Mouse (Mus musculus) small intestine, adult 2 months (tissue): ENCODE data around the gene Triobp. TPM values are rescaled to one million over a fixed set of nuclear protein-coding genes. Genes with fewer than 3 reads are reported as not detected.

Experiments
- H3K27ac ChIP-seq: fragments of 200-500 bp; 2 replicates; pipeline ENCODE4 v1.5.1; 2012; ENCODE audit warnings: low read depth, low read length, control low read depth, inconsistent platforms; ENCODE audit not compliant: insufficient read depth
- H3K27me3 ChIP-seq: fragments of 200-500 bp; 2 replicates; pipeline ENCODE4 v1.6.1; 2012; ENCODE audit warnings: mild to moderate bottlenecking, moderate library complexity, low read length, inconsistent platforms; ENCODE audit not compliant: control insufficient read depth, insufficient read depth
- H3K36me3 ChIP-seq: fragments of 200-500 bp; 2 replicates; pipeline ENCODE4 v1.6.1; 2012; ENCODE audit warnings: mild to moderate bottlenecking, low read length, control low read depth, inconsistent platforms; ENCODE audit not compliant: control insufficient read depth, insufficient read depth
- H3K4me1 ChIP-seq: fragments of 200-500 bp; 2 replicates; pipeline ENCODE4 v1.6.1; 2012; ENCODE audit warnings: low read length, inconsistent platforms, mixed read lengths; ENCODE audit not compliant: control insufficient read depth, insufficient read depth, insufficient read length
- H3K4me3 ChIP-seq: fragments of 200-500 bp; 2 replicates; pipeline ENCODE4 v1.5.1; 2012; ENCODE audit warnings: low read depth, mild to moderate bottlenecking, control low read depth, inconsistent platforms, low read length, moderate library complexity
- CTCF ChIP-seq: fragments of 200-500 bp; IDR thresholded peaks from 2 replicates; pipeline ENCODE4 v1.5.1; 2012; ENCODE audit warnings: low read depth, mild to moderate bottlenecking, control low read depth, inconsistent platforms, low read length, moderate library complexity, mixed read lengths; ENCODE audit not compliant: insufficient replicate concordance, insufficient read length; ENCODE audit errors: extremely low read depth
- POLR2A ChIP-seq: fragments of 200-500 bp; IDR thresholded peaks from 2 replicates; pipeline ENCODE4 v1.6.1; 2012; ENCODE audit warnings: low read depth, mild to moderate bottlenecking, control low read depth, inconsistent platforms, low read length, moderate library complexity
- WGBS: fragments of 180-500 bp; shearing (Covaris S2); methylation state at CpG from one replicate; pipeline ENCODE4 v1.1.7; 2018; 5-methylcytosine and 5-hydroxymethylcytosine counted together
- polyA plus RNA-seq: library from polyadenylated mRNA; depleted of rRNA; stranded (reverse); fragments of >200 nt; gene quantifications from 2 replicates; pipeline ENCODE4 v1.2.3, GENCODE M21; 2012; rRNA removed

The Triobp gene
- 43.3 and 123 TPM in 2 replicates for polyA plus RNA-seq

DNA sequence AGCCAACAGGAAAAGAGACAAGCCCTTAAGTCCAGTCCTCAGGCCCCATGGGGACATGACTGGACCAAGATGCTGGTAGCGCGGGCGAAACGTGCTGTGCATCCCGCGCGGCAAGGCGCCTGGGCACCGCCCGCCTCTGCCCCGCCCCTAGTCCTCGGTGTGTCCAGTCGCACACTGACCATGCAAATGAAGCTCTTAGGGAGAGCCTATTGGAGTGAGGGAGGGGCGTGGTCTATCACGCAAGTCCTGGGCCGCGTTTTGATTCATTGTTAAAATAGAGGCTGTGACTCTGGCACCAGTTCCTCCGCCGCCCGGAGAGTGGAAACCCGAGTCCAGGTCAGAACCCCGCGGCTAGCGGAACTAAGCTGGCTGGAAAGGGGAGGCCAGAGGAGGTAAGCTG is at the start of gene Triobp:
TSS of gene Triobp (plus strand) at position 68 of the 400 bp plus-strand sequence.
- Histone ChIP-seq H3K27ac (no peak within 1 kb of the TSS), H3K4me1 (peaks cover 4% of the 10 kb centered on the region; the same call in 1 of the 2 replicates), H3K27me3 (peaks cover 13% of the 10 kb centered on the region), H3K4me3 (peak within 1 kb of the TSS; percentile 41), H3K36me3 (no peaks in the 10 kb centered on the region)
- WGBS, result under 1% methylated on average over 24 of the region's 24 CpGs
- no peak for TF ChIP-seq CTCF
- no peak for TF ChIP-seq POLR2A

DNA sequence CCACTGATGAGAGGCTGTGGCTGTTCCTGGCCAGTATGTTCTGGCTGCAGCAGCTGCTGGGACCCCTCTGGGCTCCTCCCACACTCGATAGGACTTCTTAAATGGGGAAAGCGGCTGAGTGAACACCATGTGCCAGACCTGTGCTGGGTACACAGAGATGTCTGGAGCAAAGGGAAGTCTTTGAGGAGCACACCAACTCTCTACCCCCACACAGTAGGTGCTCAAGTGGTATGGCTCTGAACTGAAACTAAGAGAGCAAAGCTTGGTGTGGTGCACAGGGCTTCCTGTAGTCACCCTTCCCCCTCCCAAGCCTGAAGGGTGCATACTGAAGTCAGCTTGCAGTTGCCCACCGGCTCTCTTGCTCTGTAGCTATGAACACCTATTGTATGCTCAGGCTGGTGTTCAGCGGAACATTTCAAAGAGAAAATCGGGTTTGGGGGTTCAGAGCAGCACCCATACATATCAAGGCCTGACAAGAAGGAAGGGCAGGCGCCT is 49.0 kb upstream of the Triobp start:
- Histone ChIP-seq H3K27me3 (no peaks in the 10 kb centered on the region), H3K36me3 (peaks cover 11% of the 10 kb centered on the region), H3K27ac (peak overlapping the region; percentile 76; the same call in 1 of the 2 replicates), H3K4me1 (peaks cover 45% of the 10 kb centered on the region), H3K4me3 (peak overlapping the region; percentile 3; the same call in 1 of the 2 replicates)
- 71% methylated on average over 6 of the region's 6 CpGs for WGBS
- TF ChIP-seq CTCF (no peak), POLR2A (no peak)

DNA sequence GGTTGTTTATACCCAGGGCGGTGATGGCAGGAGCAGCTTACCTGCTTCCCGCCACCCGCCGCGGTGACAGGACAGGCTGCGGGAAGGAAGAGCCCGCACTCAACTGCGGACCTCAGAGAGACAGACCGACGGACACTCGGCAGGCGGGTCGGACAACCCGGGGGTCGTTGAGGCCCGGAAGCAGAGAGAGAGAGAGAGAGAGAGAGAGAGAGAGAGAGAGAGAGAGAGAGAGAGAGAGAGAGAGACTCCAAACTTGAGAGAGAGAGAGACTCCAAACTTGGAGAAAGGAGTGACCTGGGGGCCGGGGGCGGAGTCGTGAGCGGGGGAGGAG is 48.1 kb upstream of the Triobp start, which contains the start of gene Gm49510:
TSS of gene Gm49510 (plus strand) at position 259 of the 331 bp plus-strand sequence.
- no peaks in the 10 kb centered on the region for H3K27me3 ChIP-seq
- H3K36me3 ChIP-seq, result peaks cover 3% of the 10 kb centered on the region
- TF ChIP-seq POLR2A (no peak), CTCF (no peak)
- peak within 1 kb of the TSS; percentile 76 for H3K27ac ChIP-seq
- peaks cover 45% of the 10 kb centered on the region for H3K4me1 ChIP-seq
- peak within 1 kb of the TSS; percentile 79 for H3K4me3 ChIP-seq
- 1% methylated on average over 20 of the region's 20 CpGs for WGBS

DNA sequence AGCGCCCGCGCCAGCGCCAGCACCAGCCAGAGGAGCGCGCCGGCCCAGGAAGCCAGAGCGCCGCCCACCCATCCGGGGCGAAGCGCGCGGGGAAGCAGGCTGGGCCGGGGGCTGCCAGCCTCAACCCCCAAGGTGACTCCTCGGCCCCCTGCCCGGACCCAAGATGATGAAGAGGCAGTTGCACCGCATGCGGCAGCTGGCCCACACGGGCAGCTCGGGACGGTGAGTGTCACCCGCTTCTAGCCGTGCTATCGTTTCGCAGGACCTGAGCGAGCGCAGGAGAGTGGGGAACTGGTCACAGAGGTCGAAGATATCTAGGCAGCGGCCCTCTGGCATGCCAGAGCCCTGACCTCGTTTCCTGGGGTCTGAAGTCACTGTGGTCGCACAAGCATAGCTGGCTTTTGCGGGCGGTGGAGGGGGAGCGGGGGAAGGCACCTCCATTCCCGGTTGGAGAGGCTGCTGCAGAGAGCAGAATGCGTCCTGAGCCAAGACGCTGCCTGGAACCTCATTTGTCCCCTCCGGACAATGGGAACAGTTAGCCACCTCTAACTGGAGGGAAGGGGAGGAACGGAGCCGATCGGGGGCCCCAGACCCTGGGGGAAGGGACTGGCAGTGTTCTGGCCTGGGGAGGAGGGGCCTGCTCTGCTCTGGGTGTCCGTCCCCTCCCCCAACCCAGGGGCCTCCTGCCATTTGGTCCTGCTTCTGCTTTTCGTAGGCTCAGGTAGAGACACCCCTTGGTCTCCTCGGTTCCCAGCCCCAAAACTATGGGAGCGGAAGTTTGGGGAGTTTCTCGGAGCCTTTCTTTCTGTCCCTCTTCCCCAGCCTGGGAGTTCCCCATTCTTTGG is 47.6 kb upstream of the Triobp start, which contains the start of gene Sh3bp1:
TSS of gene Sh3bp1 (plus strand) at position 29 of the 845 bp plus-strand sequence.
- H3K36me3 ChIP-seq, result peaks cover 5% of the 10 kb centered on the region; the same call in 1 of the 2 replicates
- TF ChIP-seq POLR2A (no peak), CTCF (no peak)
- H3K4me3 ChIP-seq, result peak within 1 kb of the TSS; percentile 79
- WGBS, result 7% methylated on average over 47 of the region's 47 CpGs
- H3K27me3 ChIP-seq, result no peaks in the 10 kb centered on the region
- peaks cover 42% of the 10 kb centered on the region for H3K4me1 ChIP-seq
- H3K27ac ChIP-seq, result peak within 1 kb of the TSS; percentile 76

DNA sequence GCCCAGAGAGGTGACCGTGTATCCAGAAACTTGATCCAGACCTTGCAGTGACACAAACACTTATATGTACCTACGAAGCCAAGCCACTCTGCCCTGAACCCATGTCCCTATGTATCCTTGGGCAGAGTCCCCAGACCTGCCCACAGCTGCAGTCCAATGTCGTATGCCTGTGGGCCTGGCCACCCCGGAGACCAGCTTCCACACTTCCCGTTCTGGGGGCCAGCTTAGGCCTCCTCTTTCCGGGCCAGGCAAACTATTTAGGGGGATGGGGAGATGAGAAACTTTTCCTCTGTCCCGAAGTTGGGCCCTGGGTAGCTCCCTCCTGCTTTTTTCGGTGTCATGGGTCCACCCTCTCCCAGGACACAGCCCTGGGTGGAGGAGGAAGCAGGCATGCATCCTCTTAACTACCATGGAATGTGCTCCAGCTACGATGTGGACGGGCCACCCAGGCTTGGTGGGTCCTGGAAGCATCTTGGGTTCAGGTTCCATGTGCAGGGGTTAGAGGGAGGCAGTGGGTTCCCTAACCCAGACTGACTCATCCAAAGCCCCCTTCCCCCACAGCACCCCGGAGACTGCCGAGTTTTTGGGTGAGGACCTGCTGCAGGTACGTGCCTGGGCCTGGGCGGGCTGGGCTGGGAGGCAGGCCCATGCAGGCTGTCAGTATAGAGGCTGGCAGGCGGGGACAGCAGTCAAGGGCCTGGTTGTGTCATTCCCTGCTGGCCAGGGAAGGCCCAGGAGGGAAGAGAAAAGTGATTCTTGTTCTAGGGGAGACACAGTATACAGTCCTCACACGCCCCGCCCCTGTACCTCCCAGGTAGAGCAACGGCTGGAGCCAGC is 46.7 kb upstream of the Triobp start:
- TF ChIP-seq CTCF (no peak), POLR2A (no peak)
- Histone ChIP-seq H3K27me3 (no peaks in the 10 kb centered on the region), H3K36me3 (peaks cover 8% of the 10 kb centered on the region; the same call in 1 of the 2 replicates), H3K4me3 (peak overlapping the region; percentile 79), H3K4me1 (peaks cover 35% of the 10 kb centered on the region), H3K27ac (peak overlapping the region; percentile 36; the same call in 1 of the 2 replicates)
- 54% methylated on average over 18 of the region's 18 CpGs for WGBS

DNA sequence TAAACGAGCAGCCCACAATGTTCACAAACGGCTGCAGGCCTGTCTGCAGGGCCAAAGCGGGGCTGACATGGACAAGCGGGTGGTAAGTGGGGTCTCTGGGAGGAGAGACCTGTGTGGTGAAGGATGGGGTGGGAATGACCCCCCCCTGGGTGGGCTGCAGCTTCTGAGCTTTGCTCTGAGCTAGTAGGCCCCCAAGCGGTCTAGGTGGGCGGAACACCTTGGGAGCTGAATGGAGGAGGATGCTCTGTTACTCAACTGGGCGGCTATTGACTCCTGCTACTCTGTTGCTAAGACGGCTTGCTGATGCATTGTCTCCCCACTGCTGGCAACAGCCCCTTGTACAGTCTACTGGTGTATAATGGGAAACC is 46.1 kb upstream of the Triobp start:
- no peaks in the 10 kb centered on the region for H3K27me3 ChIP-seq
- no peak for TF ChIP-seq CTCF
- no peak for TF ChIP-seq POLR2A
- no peak overlapping the region for H3K27ac ChIP-seq
- H3K36me3 ChIP-seq, result peaks cover 10% of the 10 kb centered on the region; the same call in 1 of the 2 replicates
- WGBS, result 74% methylated on average over 8 of the region's 8 CpGs
- H3K4me1 ChIP-seq, result peaks cover 29% of the 10 kb centered on the region
- peak overlapping the region; percentile 79 for H3K4me3 ChIP-seq
